Mouse (Mus musculus) CH12.LX (cell line): ENCODE measurements around the gene Neurog1. TPM values are rescaled to one million over a fixed set of nuclear protein-coding genes. Genes with fewer than 3 reads are reported as not detected.

Experiments
- DNase-seq: peaks from one replicate; pipeline ENCODE4 v3.0.0-alpha.2; 2013; ENCODE audit errors: extremely low read depth
- H3K27ac ChIP-seq: 2 replicates; pipeline ENCODE4 v1.5.1; 2012; ENCODE audit warnings: low read depth, mild to moderate bottlenecking, control low read depth, moderate library complexity; ENCODE audit not compliant: insufficient read depth
- H3K27me3 ChIP-seq: replicated peaks from 2 replicates; pipeline ENCODE3; 2012; ENCODE audit warnings: inconsistent platforms
- H3K36me3 ChIP-seq, 2 experiments: replicated peaks in 1 of 2; 2 replicates each; pipeline versions ENCODE3 to v1.6.1; 2012; ENCODE audit warnings: inconsistent platforms in 1 of 2, low read length in 1 of 2, mild to moderate bottlenecking in 1 of 2, mixed read lengths in 1 of 2, moderate library complexity in 1 of 2; ENCODE audit not compliant: control insufficient read depth in 1 of 2, insufficient read depth in 1 of 2
- H3K4me1 ChIP-seq, 2 experiments: 2 replicates each; pipeline ENCODE4 v1.6.1; 2012; ENCODE audit warnings: inconsistent platforms in 1 of 2, moderate library complexity in 1 of 2; ENCODE audit not compliant: insufficient read depth in 2 of 2, control insufficient read depth in 1 of 2
- H3K4me2 ChIP-seq: 2 replicates; pipeline ENCODE4 v1.6.1; 2012; ENCODE audit warnings: low read depth, mild to moderate bottlenecking, control low read depth; ENCODE audit not compliant: poor library complexity, insufficient read depth, severe bottlenecking
- H3K4me3 ChIP-seq, 3 experiments: fragments of 150-350 bp in 1 of 3; sonication (generic) in 1 of 3; replicated peaks in 1 of 3; 2 replicates each; pipeline versions ENCODE3 to v1.5.1; 2011 to 2012; ENCODE audit warnings: low read depth in 2 of 3, low read length in 2 of 3, mild to moderate bottlenecking in 2 of 3, moderate library complexity in 2 of 3, control low read depth in 1 of 3, improper control_type of control experiment in 1 of 3, inconsistent platforms in 1 of 3, mixed read lengths in 1 of 3; ENCODE audit not compliant: poor library complexity in 1 of 3
- H3K79me2 ChIP-seq: replicated peaks from 2 replicates; pipeline ENCODE4 v1.6.1; 2012; ENCODE audit warnings: mild to moderate bottlenecking, moderate library complexity; ENCODE audit not compliant: control insufficient read depth, poor library complexity, insufficient read depth, severe bottlenecking; ENCODE audit errors: extremely low read depth
- H3K9ac ChIP-seq: 2 replicates; pipeline ENCODE4 v1.6.1; 2012; ENCODE audit warnings: low read depth, mild to moderate bottlenecking, control low read depth, moderate library complexity; ENCODE audit not compliant: insufficient read depth
- H3K9me3 ChIP-seq: replicated peaks from 2 replicates; pipeline ENCODE3; 2012; ENCODE audit warnings: low read length, inconsistent platforms, mixed read lengths
- CHD2 ChIP-seq: IDR thresholded peaks from 2 replicates; pipeline ENCODE4 v1.6.1; 2011; ENCODE audit warnings: low read length, improper control_type of control experiment
- CTCF ChIP-seq, 2 experiments: IDR thresholded peaks in 1 of 2; conservative IDR thresholded peaks in 1 of 2; 2 replicates each; pipeline ENCODE4 v1.5.1; 2011 to 2012; ENCODE audit warnings: low read depth in 2 of 2, low read length in 2 of 2, improper control_type of control experiment in 1 of 2, inconsistent platforms in 1 of 2, mild to moderate bottlenecking in 1 of 2, moderate library complexity in 1 of 2
- E2F4 ChIP-seq: IDR thresholded peaks from 2 replicates; pipeline ENCODE4 v1.6.1; 2011; ENCODE audit warnings: low read depth, low read length, improper control_type of control experiment; ENCODE audit not compliant: insufficient replicate concordance
- ETS1 ChIP-seq: conservative IDR thresholded peaks from 2 replicates; pipeline ENCODE4 v1.6.1; 2012; ENCODE audit warnings: low read depth, mild to moderate bottlenecking, inconsistent platforms, low read length, improper control_type of control experiment, moderate library complexity
- GABPA ChIP-seq: IDR thresholded peaks from 2 replicates; pipeline ENCODE4 v1.6.1; 2012; ENCODE audit warnings: low read depth, low read length, improper control_type of control experiment, inconsistent platforms; ENCODE audit not compliant: insufficient replicate concordance
- HCFC1 ChIP-seq: IDR thresholded peaks from 2 replicates; pipeline ENCODE4 v1.6.1; 2012; ENCODE audit warnings: low read depth, mild to moderate bottlenecking, inconsistent platforms, low read length, improper control_type of control experiment
- IRF4 ChIP-seq: IDR thresholded peaks from 2 replicates; pipeline ENCODE4 v1.6.1; 2014; ENCODE audit warnings: low read depth, mild to moderate bottlenecking, inconsistent platforms, low read length, improper control_type of control experiment
- JUN ChIP-seq: IDR thresholded peaks from 2 replicates; pipeline ENCODE4 v1.6.1; 2011; ENCODE audit warnings: low read depth, mild to moderate bottlenecking, low read length, improper control_type of control experiment, moderate library complexity; ENCODE audit not compliant: insufficient read depth
- KAT2A ChIP-seq: IDR thresholded peaks from 2 replicates; pipeline ENCODE4 v1.6.1; 2012; ENCODE audit warnings: low read length, improper control_type of control experiment, inconsistent platforms; ENCODE audit not compliant: insufficient replicate concordance
- MAFK ChIP-seq: IDR thresholded peaks from 2 replicates; pipeline ENCODE4 v1.6.1; 2011; ENCODE audit warnings: low read length, improper control_type of control experiment; ENCODE audit not compliant: insufficient replicate concordance
- MAX ChIP-seq: IDR thresholded peaks from 2 replicates; pipeline ENCODE4 v1.6.1; 2011; ENCODE audit warnings: low read length, improper control_type of control experiment
- MEF2A ChIP-seq: IDR thresholded peaks from 2 replicates; pipeline ENCODE4 v1.6.1; 2014; ENCODE audit warnings: low read depth, mild to moderate bottlenecking, inconsistent platforms, low read length, improper control_type of control experiment, borderline replicate concordance
- NELFE ChIP-seq: IDR thresholded peaks from 2 replicates; pipeline ENCODE4 v1.6.1; 2011; ENCODE audit warnings: low read depth, low read length, improper control_type of control experiment
- NRF1 ChIP-seq: IDR thresholded peaks from 2 replicates; pipeline ENCODE4 v1.6.1; 2014; ENCODE audit warnings: low read depth, mild to moderate bottlenecking, inconsistent platforms, low read length, improper control_type of control experiment, moderate library complexity
- PAX5 ChIP-seq: IDR thresholded peaks from 2 replicates; pipeline ENCODE4 v1.6.1; 2012; ENCODE audit warnings: low read length, inconsistent platforms, mixed read lengths
- POLR2A ChIP-seq: IDR thresholded peaks from 2 replicates; pipeline ENCODE4 v1.6.1; 2011; ENCODE audit warnings: low read depth, mild to moderate bottlenecking, improper control_type of control experiment, low read length
- RAD21 ChIP-seq: IDR thresholded peaks from 2 replicates; pipeline ENCODE4 v1.6.1; 2011; ENCODE audit warnings: low read depth, mild to moderate bottlenecking, low read length, improper control_type of control experiment, moderate library complexity
- SIN3A ChIP-seq: IDR thresholded peaks from 2 replicates; pipeline ENCODE4 v1.6.1; 2012; ENCODE audit warnings: low read length, improper control_type of control experiment, inconsistent platforms
- SMC3 ChIP-seq: IDR thresholded peaks from 2 replicates; pipeline ENCODE4 v1.6.1; 2011; ENCODE audit warnings: low read depth, low read length, improper control_type of control experiment
- TCF12 ChIP-seq: IDR thresholded peaks from 2 replicates; pipeline ENCODE4 v1.6.1; 2014; ENCODE audit warnings: low read depth, mild to moderate bottlenecking, inconsistent platforms, low read length, improper control_type of control experiment
- UBTF ChIP-seq: IDR thresholded peaks from 2 replicates; pipeline ENCODE4 v1.6.1; 2012; ENCODE audit warnings: low read depth, mild to moderate bottlenecking, inconsistent platforms, low read length, improper control_type of control experiment, moderate library complexity
- USF2 ChIP-seq: conservative IDR thresholded peaks from 2 replicates; pipeline ENCODE4 v1.6.1; 2011; ENCODE audit warnings: low read depth, low read length, improper control_type of control experiment
- ZC3H11A ChIP-seq: IDR thresholded peaks from 2 replicates; pipeline ENCODE4 v1.6.1; 2012; ENCODE audit warnings: low read depth, mild to moderate bottlenecking, inconsistent platforms, low read length, improper control_type of control experiment
- ZKSCAN1 ChIP-seq: IDR thresholded peaks from 2 replicates; pipeline ENCODE4 v1.6.1; 2012; ENCODE audit warnings: low read depth, inconsistent platforms, low read length, improper control_type of control experiment, borderline replicate concordance
- ZMIZ1 ChIP-seq: IDR thresholded peaks from 2 replicates; pipeline ENCODE4 v1.6.1; 2012; ENCODE audit warnings: low read depth, mild to moderate bottlenecking, inconsistent platforms, low read length, improper control_type of control experiment
- ZNF384 ChIP-seq: IDR thresholded peaks from 2 replicates; pipeline ENCODE4 v1.6.1; 2012; ENCODE audit warnings: low read depth, low read length, improper control_type of control experiment, inconsistent platforms
- dilution Hi-C: fragments of 300-500 bp; cut with MboI; formaldehyde crosslinking; loops from 2 replicates; pipeline ENCODE4 v1.14.3; 2020; ENCODE audit warnings: low sequenced_read_pairs; ENCODE audit not compliant: extremely low pct_unique_long_range_greater_than_20kb, extremely low pct_ligation_motif_present
- in situ Hi-C: fragments of 300-500 bp; cut with MboI; formaldehyde crosslinking; loops from 3 replicates; pipeline ENCODE4 v1.14.3; 2019; ENCODE audit warnings: low sequenced_read_pairs, low pct_ligation_motif_present, low pct_unique_long_range_greater_than_20kb, mixed read lengths
- polyA plus RNA-seq: library from polyadenylated mRNA; unstranded; fragments of >175 nt; gene quantifications from 2 replicates; pipeline ENCODE4 v1.2.1, GENCODE M21; 2012; ENCODE audit warnings: low read depth; ENCODE audit not compliant: insufficient read length
- total RNA-seq, 2 experiments: library from RNA; depleted of rRNA; stranded (reverse); fragments of 300-350 nt in 1 of 2; fragments of >200 nt in 1 of 2; gene quantifications; 2 replicates each; pipeline ENCODE4 v1.2.3; 2012 to 2014

The Neurog1 gene
- total and polyA plus RNA-seq, 3 experiments, result not detected

GRCm38 (mm10) chr13:56221129-56221910, 30.6 kb downstream of the Neurog1 start:
- no peaks in the 10 kb centered on the region for H3K79me2 ChIP-seq
- H3K4me1 ChIP-seq, result peaks cover 27 to 44% of the 10 kb centered on the region in 2 experiments
- TF ChIP-seq JUN (no peak), SIN3A (no peak), MEF2A (no peak), NELFE (no peak), CHD2 (no peak), ZC3H11A (no peak), MAFK (no peak), POLR2A (no peak), ZNF384 (no peak), CTCF (conservative IDR thresholded peaks at IDR 0.05 in 1 of 2, IDR thresholded peaks at IDR 0.05 in 1 of 2; ENCODE audit: low read depth in 2 of 2, low read length in 2 of 2) (no peak), USF2 (no peak), PAX5 (no peak)
- in situ Hi-C loops, result no loop called here
- H3K9ac ChIP-seq, result no peak overlapping the region
- dilution Hi-C loops, result no loop called here
- no peak overlapping the region for H3K4me3 ChIP-seq
- H3K27me3 ChIP-seq, result peaks cover 7% of the 10 kb centered on the region
- no peak overlapping the region for H3K4me2 ChIP-seq
- no peak for DNase-seq
- H3K27ac ChIP-seq, result no peak overlapping the region
- H3K9me3 ChIP-seq, result no peaks in the 10 kb centered on the region
- H3K36me3 ChIP-seq, result no peaks in the 10 kb centered on the region

- Histone ChIP-seq H3K9me3 (no peaks in the 10 kb centered on the region), H3K4me1 (peaks cover 44 to 55% of the 10 kb centered on the region in 2 experiments), H3K4me2 (no peak overlapping the region), H3K9ac (no peak overlapping the region), H3K27ac (no peak overlapping the region), H3K27me3 (no peaks in the 10 kb centered on the region), H3K4me3 (no peak overlapping the region), H3K36me3 (no peaks in the 10 kb centered on the region), H3K79me2 (no peaks in the 10 kb centered on the region)
- no peak for DNase-seq
- dilution Hi-C loops, result no loop called here
- in situ Hi-C loops, result no loop called here
- no peak for TF ChIP-seq HCFC1
- TF ChIP-seq ZKSCAN1, result no peak
- no peak for TF ChIP-seq RAD21
- no peak for TF ChIP-seq IRF4
- no peak for TF ChIP-seq ZNF384
- TF ChIP-seq NELFE, result no peak
- no peak for TF ChIP-seq SMC3
- TF ChIP-seq ETS1, result no peak
- TF ChIP-seq KAT2A, result no peak
- TF ChIP-seq E2F4, result no peak
- no peak for TF ChIP-seq ZMIZ1
- TF ChIP-seq MAX, result no peak
- no peak for TF ChIP-seq SIN3A
- TF ChIP-seq GABPA, result no peak
- no peak for TF ChIP-seq UBTF
- TF ChIP-seq TCF12, result no peak
- no peak for TF ChIP-seq NRF1
Observed at GRCm38 (mm10) chr13:56219254-56219653, 32.7 kb downstream of the Neurog1 start.
